Mouse (Mus musculus) lung, postnatal 0 days (tissue): ENCODE measurements at regions not wholly inside any gene's neighbourhood (a gene's known extent, or its start where the extent isn't known, plus 50 kb on each side); places are given as distances from the start of the nearest gene placed in this dataset.

Experiments used
- CTCF ChIP-seq: IDR thresholded peaks from 2 replicates; pipeline ENCODE4 v1.5.1; 2016; ENCODE audit warnings: antibody characterized with exemption, mild to moderate bottlenecking
- EP300 ChIP-seq: IDR thresholded peaks from 2 replicates; pipeline ENCODE4 v1.6.1; 2016; ENCODE audit warnings: antibody characterized with exemption, mild to moderate bottlenecking, control low read depth

- TF ChIP-seq EP300, result no peak
- TF ChIP-seq CTCF, result no peak
Observed at GRCm38 (mm10) chr7:37179907-37180306, 482.0 kb downstream of the Tshz3 start.
